Mouse (Mus musculus): ENCODE results near the gene Psmd12. TPM values are rescaled to one million over a fixed set of nuclear protein-coding genes. Genes with fewer than 3 reads are reported as not detected.

The Psmd12 gene
- 130 and 149 TPM in 2 replicates for polyA plus RNA-seq (2015; fragmentation: Nextera tagmentation; extraction: Ambion mirVana)

DNA sequence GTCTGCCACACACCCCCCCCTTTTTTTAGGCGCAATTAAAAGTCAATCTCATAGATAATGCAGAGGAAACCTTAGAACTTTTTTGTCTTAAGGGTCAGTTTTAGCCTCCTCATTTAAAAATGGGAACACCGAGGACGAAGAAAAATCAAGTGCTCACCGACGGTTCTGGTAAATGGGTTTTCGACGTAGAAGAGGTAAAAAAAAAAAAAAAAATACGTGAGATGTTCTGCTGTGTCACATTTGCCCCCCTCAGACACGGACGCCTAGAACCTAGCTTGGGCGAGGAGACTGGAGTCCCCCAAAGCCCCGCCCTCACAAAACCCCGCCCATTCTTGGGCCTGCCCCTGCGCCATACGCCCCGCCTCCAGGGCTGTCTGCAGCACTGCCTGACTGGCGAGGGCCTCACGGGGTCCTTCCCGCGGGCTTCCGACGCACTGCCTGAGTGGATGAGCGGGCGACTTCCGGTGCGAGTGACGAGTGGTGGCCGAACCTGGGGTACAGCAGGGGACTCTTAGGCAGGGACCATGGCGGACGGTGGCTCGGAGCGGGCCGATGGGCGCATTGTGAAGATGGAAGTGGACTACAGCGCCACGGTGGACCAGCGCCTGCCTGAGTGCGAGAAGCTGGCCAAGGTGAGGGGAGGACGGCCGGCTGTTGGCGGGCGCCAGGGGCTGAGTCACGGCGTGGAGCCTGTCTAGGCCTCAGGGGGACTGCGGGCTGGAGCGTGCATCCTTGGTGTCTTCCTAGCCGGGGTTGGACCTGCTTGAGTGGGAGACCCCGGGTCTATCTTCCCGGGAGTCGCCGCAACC, at the start of gene Psmd12:
Psmd12 (plus strand) TSS at position 432 of the 809 bp plus-strand sequence.

GRCm38 (mm10) chr11:107470521-107471041, 8.7 kb upstream of the Psmd12 start, which contains the start of gene Pitpnc1:
Gene Pitpnc1 (minus strand): TSS chr11:107470699.

GRCm38 (mm10) chr11:107547351-107548203, 68.3 kb downstream of the Psmd12 start, which contains the start of gene Helz:
Gene Helz (plus strand): TSS chr11:107547930.

Other genes starting within 250 kb of the Psmd12 start
- gene Pitpnc1, start 8.8 kb upstream of the Psmd12 start, polyA plus RNA-seq (2015; fragmentation: Nextera tagmentation; extraction: Ambion mirVana), result 3.7 and 4.6 TPM in 2 replicates
- 6.4 TPM in 2 replicates for gene Helz, start 68.4 kb downstream of the Psmd12 start, polyA plus RNA-seq (2015; fragmentation: Nextera tagmentation; extraction: Ambion mirVana)
- gene Cacng1, start 237.0 kb downstream of the Psmd12 start, polyA plus RNA-seq (2015; fragmentation: Nextera tagmentation; extraction: Ambion mirVana), result not detected in 2 replicates

All from urinary bladder, postnatal 0 days (tissue).